Mouse (Mus musculus): ENCODE measurements around the gene Txnrd3. TPM values are rescaled to one million over a fixed set of nuclear protein-coding genes. Genes with fewer than 3 reads are reported as not detected.

Txnrd3 gene
- polyA plus RNA-seq (2015; fragmentation: Nextera tagmentation; extraction: Ambion mirVana): 8.4 and 9.3 TPM in 2 replicates

- H3K36me3 ChIP-seq: no peaks in the 10 kb centered on the region
- peak within 1 kb of the TSS; percentile 80 for H3K4me2 ChIP-seq (replicated peaks)
- under 1% methylated on average over 51 of the region's 51 CpGs for WGBS
- no peaks in the 10 kb centered on the region for H3K27me3 ChIP-seq
- H3K4me3 ChIP-seq (replicated peaks): peak within 1 kb of the TSS; percentile 59
- H3K4me1 ChIP-seq: 0 out of 2 replicates have a peak, but pooled peaks cover 3% of the 10 kb centered on the region
- H3K9me3 ChIP-seq (replicated peaks): no peaks in the 10 kb centered on the region
- peak; percentile 90 for ATAC-seq (ENCODE audit: insufficient number of reproducible peaks, low FRiP score, low TSS enrichment, low read depth)
- H3K27ac ChIP-seq (replicated peaks): peak within 1 kb of the TSS; percentile 81
- peak within 1 kb of the TSS; percentile 28 for H3K9ac ChIP-seq
Measured at GRCm38 (mm10) chr6:89643798-89644270, at the start of gene Txnrd3. TSS of gene Txnrd3 (plus strand) at chr6:89643988.

DNA sequence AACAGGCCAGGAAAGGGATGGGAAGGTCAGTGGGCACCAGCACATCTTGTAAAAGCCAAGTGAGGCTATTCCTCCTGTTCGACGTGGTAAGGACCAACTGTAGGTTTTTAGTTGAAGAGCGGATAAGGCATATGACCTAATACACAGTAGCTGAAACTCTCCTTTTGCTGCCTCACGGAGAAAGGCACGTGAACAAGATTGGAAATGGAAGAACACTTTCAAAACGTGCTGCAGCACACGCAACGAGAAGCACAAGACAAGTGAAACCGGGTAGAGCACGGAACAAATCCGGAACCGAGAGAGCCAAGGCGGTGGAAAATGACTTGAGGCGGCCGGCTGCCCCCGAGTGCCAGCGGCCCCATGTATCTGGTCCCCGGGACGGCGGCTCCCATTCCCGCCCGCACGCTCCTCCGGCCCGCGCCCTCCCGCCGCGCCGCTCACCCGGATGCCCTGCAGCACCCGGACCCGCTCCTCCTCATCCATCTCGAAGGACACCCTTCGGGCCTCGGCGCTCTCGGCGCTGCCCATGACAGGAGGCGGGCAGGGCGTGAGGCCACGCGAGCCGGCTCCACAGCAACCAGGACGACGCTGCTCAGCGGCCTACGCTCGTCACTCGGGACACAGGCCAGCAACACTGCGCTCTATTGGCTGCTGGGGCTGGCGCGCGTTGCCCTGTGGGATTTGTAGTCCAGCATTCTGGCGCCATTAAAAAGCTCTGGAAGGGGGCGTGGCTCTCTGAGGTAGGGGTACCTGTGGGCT lies 48.6 kb upstream of the Txnrd3 start, which contains the start of gene Chchd6:
Chchd6 (minus strand) TSS at position 635 of the 759 bp plus-strand sequence.
- H3K4me1 ChIP-seq: peaks cover 6% of the 10 kb centered on the region
- peak within 1 kb of the TSS; percentile 85 for H3K4me3 ChIP-seq (replicated peaks)
- under 1% methylated on average over 56 of the region's 56 CpGs for WGBS
- H3K9ac ChIP-seq: peak within 1 kb of the TSS; percentile 51
- 0 out of 2 replicates have a peak, but pooled peaks cover 2% of the 10 kb centered on the region for H3K9me3 ChIP-seq (replicated peaks)
- peak within 1 kb of the TSS; percentile 66 for H3K4me2 ChIP-seq (replicated peaks)
- H3K27ac ChIP-seq (replicated peaks): no peak within 1 kb of the TSS
- H3K27me3 ChIP-seq: no peaks in the 10 kb centered on the region
- peak; percentile 99 for ATAC-seq (ENCODE audit: insufficient number of reproducible peaks, low FRiP score, low TSS enrichment, low read depth)
- no peaks in the 10 kb centered on the region for H3K36me3 ChIP-seq

GRCm38 (mm10) chr6:89595777-89596146 lies 48.0 kb upstream of the Txnrd3 start:
- peak overlapping the region; percentile 66 for H3K4me2 ChIP-seq (replicated peaks)
- H3K4me1 ChIP-seq: peaks cover 6% of the 10 kb centered on the region
- H3K9me3 ChIP-seq (replicated peaks): 0 out of 2 replicates have a peak, but pooled peaks cover 3% of the 10 kb centered on the region
- no peaks in the 10 kb centered on the region for H3K27me3 ChIP-seq
- no peak; the same call in 1 of the 2 replicates for ATAC-seq (ENCODE audit: insufficient number of reproducible peaks, low FRiP score, low TSS enrichment, low read depth)
- 22% methylated on average over 5 of the region's 5 CpGs for WGBS
- no peak overlapping the region for H3K27ac ChIP-seq (replicated peaks)
- H3K36me3 ChIP-seq: no peaks in the 10 kb centered on the region
- no peak overlapping the region for H3K9ac ChIP-seq
- peak overlapping the region; percentile 85 for H3K4me3 ChIP-seq (replicated peaks)

GRCm38 (mm10) chr6:89596510-89596909 lies 47.3 kb upstream of the Txnrd3 start:
- H3K9ac ChIP-seq: no peak overlapping the region
- H3K4me1 ChIP-seq: peaks cover 6% of the 10 kb centered on the region
- H3K27ac ChIP-seq (replicated peaks): no peak overlapping the region
- H3K9me3 ChIP-seq (replicated peaks): 0 out of 2 replicates have a peak, but pooled peaks cover 3% of the 10 kb centered on the region
- no peaks in the 10 kb centered on the region for H3K36me3 ChIP-seq
- H3K4me2 ChIP-seq (replicated peaks): no peak overlapping the region
- no peak overlapping the region for H3K4me3 ChIP-seq (replicated peaks)
- H3K27me3 ChIP-seq: no peaks in the 10 kb centered on the region
- ATAC-seq (ENCODE audit: insufficient number of reproducible peaks, low FRiP score, low TSS enrichment, low read depth): no peak
- WGBS: 85% methylated on average over 1 of the region's 1 CpGs

GRCm38 (mm10) chr6:89606096-89606495 lies 37.7 kb upstream of the Txnrd3 start:
- Histone ChIP-seq H3K4me2 (replicated peaks) (no peak overlapping the region), H3K9me3 (replicated peaks) (no peaks in the 10 kb centered on the region), H3K36me3 (no peaks in the 10 kb centered on the region), H3K27me3 (no peaks in the 10 kb centered on the region), H3K4me3 (replicated peaks) (no peak overlapping the region), H3K4me1 (no peaks in the 10 kb centered on the region), H3K27ac (replicated peaks) (no peak overlapping the region), H3K9ac (no peak overlapping the region)
- ATAC-seq (ENCODE audit: insufficient number of reproducible peaks, low FRiP score, low TSS enrichment, low read depth): no peak
- 60% methylated on average over 3 of the region's 3 CpGs for WGBS

DNA sequence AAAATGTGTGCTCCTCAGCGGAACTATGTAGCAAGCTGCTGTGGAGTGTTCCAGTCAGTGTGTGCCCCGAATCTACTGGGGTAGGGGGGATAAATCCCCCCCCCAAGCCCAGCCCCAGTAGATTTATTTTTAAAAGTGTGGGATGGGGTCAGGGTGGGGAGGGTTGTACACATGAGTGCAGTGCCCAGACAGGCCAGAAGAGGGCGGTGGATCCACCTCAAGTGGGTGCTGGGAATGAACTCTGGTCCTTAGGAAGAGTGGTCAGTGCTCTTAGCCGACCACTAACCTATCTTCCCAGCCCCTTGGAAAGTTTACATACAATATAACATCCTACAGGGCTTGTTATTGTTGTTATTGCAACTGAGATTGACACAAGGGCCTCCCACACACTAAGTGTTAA lies 35.8 kb upstream of the Txnrd3 start:
- Histone ChIP-seq H3K4me1 (no peaks in the 10 kb centered on the region), H3K9ac (no peak overlapping the region), H3K4me3 (replicated peaks) (no peak overlapping the region), H3K9me3 (replicated peaks) (no peaks in the 10 kb centered on the region), H3K27ac (replicated peaks) (no peak overlapping the region), H3K27me3 (no peaks in the 10 kb centered on the region), H3K4me2 (replicated peaks) (no peak overlapping the region), H3K36me3 (no peaks in the 10 kb centered on the region)
- ATAC-seq (ENCODE audit: insufficient number of reproducible peaks, low FRiP score, low TSS enrichment, low read depth): no peak
- WGBS: 55% methylated on average over 4 of the region's 4 CpGs

- H3K4me1 ChIP-seq: no peaks in the 10 kb centered on the region; the same call in 1 of the 2 replicates
- H3K9ac ChIP-seq: no peak overlapping the region
- 69% methylated on average over 15 of the region's 15 CpGs for WGBS
- no peaks in the 10 kb centered on the region for H3K27me3 ChIP-seq
- H3K27ac ChIP-seq (replicated peaks): no peak overlapping the region
- no peak for ATAC-seq (ENCODE audit: insufficient number of reproducible peaks, low FRiP score, low TSS enrichment, low read depth)
- H3K36me3 ChIP-seq: no peaks in the 10 kb centered on the region
- no peak overlapping the region for H3K4me3 ChIP-seq (replicated peaks)
- no peaks in the 10 kb centered on the region for H3K9me3 ChIP-seq (replicated peaks)
- no peak overlapping the region for H3K4me2 ChIP-seq (replicated peaks)
Measured at GRCm38 (mm10) chr6:89613336-89614106, 30.3 kb upstream of the Txnrd3 start.

DNA sequence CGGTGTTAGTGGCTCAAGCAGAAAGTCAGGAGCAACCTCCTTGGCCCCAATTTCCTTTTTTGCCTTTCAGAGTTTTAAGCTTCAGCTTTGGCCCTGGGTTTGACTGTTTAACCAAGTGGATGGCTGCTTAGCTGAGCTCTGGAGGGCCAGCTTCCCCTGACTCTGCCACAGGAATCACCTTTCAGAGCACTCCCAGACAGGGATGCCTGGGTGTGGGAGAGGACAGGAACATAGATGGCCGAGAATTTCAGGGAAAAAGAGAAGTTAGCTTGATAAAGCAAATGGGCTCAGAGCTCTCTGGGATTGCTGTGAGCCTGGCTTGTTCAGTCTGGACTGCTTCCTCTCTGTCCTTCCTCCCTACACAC lies 29.7 kb upstream of the Txnrd3 start:
- no peaks in the 10 kb centered on the region for H3K36me3 ChIP-seq
- H3K9ac ChIP-seq: no peak overlapping the region
- no peak overlapping the region for H3K27ac ChIP-seq (replicated peaks)
- no peaks in the 10 kb centered on the region for H3K9me3 ChIP-seq (replicated peaks)
- no peak for ATAC-seq (ENCODE audit: insufficient number of reproducible peaks, low FRiP score, low TSS enrichment, low read depth)
- H3K4me3 ChIP-seq (replicated peaks): no peak overlapping the region
- no peaks in the 10 kb centered on the region for H3K27me3 ChIP-seq
- H3K4me1 ChIP-seq: no peaks in the 10 kb centered on the region; the same call in 1 of the 2 replicates
- H3K4me2 ChIP-seq (replicated peaks): no peak overlapping the region
- 18% methylated on average over 2 of the region's 2 CpGs for WGBS

- no peak overlapping the region for H3K9ac ChIP-seq
- H3K4me2 ChIP-seq (replicated peaks): no peak overlapping the region
- no peaks in the 10 kb centered on the region for H3K27me3 ChIP-seq
- no peaks in the 10 kb centered on the region for H3K9me3 ChIP-seq (replicated peaks)
- H3K4me3 ChIP-seq (replicated peaks): no peak overlapping the region
- no peaks in the 10 kb centered on the region; the same call in 1 of the 2 replicates for H3K4me1 ChIP-seq
- no peak overlapping the region for H3K27ac ChIP-seq (replicated peaks)
- no peak for ATAC-seq (ENCODE audit: insufficient number of reproducible peaks, low FRiP score, low TSS enrichment, low read depth)
- no peaks in the 10 kb centered on the region for H3K36me3 ChIP-seq
- WGBS: 81% methylated on average over 7 of the region's 7 CpGs
Measured at GRCm38 (mm10) chr6:89614596-89615372, 29.0 kb upstream of the Txnrd3 start.

DNA sequence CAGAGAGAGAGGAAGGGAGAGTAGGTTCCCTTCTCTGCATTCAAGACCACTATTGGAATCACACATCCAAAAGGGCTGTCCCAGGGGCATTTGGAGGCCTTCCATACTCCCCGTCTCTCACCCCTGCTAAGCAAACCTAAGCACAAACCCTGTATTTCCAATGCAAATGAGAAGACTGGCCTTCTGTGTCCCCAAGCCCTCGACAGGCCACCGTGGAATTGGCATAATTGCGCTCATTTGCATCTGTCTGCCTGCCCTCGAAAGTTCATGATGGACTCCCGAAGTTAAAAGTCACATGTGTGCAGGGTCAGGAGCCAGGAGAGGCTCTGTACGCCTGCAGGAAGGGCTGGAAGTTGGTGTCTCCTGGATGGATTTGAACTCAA lies 28.4 kb upstream of the Txnrd3 start:
- Histone ChIP-seq H3K27me3 (no peaks in the 10 kb centered on the region), H3K4me1 (no peaks in the 10 kb centered on the region; the same call in 1 of the 2 replicates), H3K9me3 (replicated peaks) (no peaks in the 10 kb centered on the region), H3K9ac (no peak overlapping the region), H3K4me3 (replicated peaks) (no peak overlapping the region), H3K27ac (replicated peaks) (no peak overlapping the region), H3K4me2 (replicated peaks) (no peak overlapping the region), H3K36me3 (no peaks in the 10 kb centered on the region)
- no peak for ATAC-seq (ENCODE audit: insufficient number of reproducible peaks, low FRiP score, low TSS enrichment, low read depth)
- 49% methylated on average over 7 of the region's 7 CpGs for WGBS

- 83% methylated on average over 3 of the region's 3 CpGs for WGBS
- no peak overlapping the region for H3K9ac ChIP-seq
- no peaks in the 10 kb centered on the region for H3K36me3 ChIP-seq
- H3K27me3 ChIP-seq: no peaks in the 10 kb centered on the region
- H3K4me1 ChIP-seq: no peaks in the 10 kb centered on the region
- H3K9me3 ChIP-seq (replicated peaks): no peaks in the 10 kb centered on the region
- ATAC-seq (ENCODE audit: insufficient number of reproducible peaks, low FRiP score, low TSS enrichment, low read depth): no peak
- H3K4me3 ChIP-seq (replicated peaks): no peak overlapping the region
- no peak overlapping the region for H3K4me2 ChIP-seq (replicated peaks)
- no peak overlapping the region for H3K27ac ChIP-seq (replicated peaks)
Measured at GRCm38 (mm10) chr6:89622647-89623046, 21.1 kb upstream of the Txnrd3 start.

Data from embryonic facial prominence, embryonic 15.5 days (tissue).